ENCODE assay signal across 11 mouse cellular contexts in genomic region chr4:9026841-9027240, GRCm38 (mm10).
A peak's percentile ranks its signal among the peaks of the same experiment; 100 is the strongest.
DNase-seq lines count a peak whose midpoint lies in the region; ATAC-seq and TF ChIP-seq lines count a peak whose summit lies in the region.
"Had no signal": no experiment of that assay in that cellular context is flagged by ENCODE, and none has a peak within 500 bp of the region (broad histone marks: within the 10 kb centered on the region; RNA-seq: fewer than 3 reads in every experiment).

No protein-coding gene starts in this region.

- no peak overlapping the region for H3K9ac ChIP-seq in embryonic facial prominence, embryonic 14.5 days (ENCODE audit: low read depth, low read length)
- no peak overlapping the region for H3K9ac ChIP-seq in liver, postnatal 0 days (replicated peaks)
- H3K9ac ChIP-seq: stomach, embryonic 15.5 days had no signal

- no peaks in the 10 kb centered on the region for H3K36me3 ChIP-seq in embryonic facial prominence, embryonic 14.5 days (ENCODE audit: control insufficient read depth, insufficient read depth, low read length)
- no peaks in the 10 kb centered on the region for H3K36me3 ChIP-seq in embryonic facial prominence, embryonic 10.5 days (replicated peaks)
- no peaks in the 10 kb centered on the region for H3K36me3 ChIP-seq in liver, postnatal 0 days (replicated peaks; ENCODE audit: insufficient read depth, low read length)
- H3K36me3 ChIP-seq: stomach, embryonic 15.5 days had no signal

- no peak for ATAC-seq in embryonic facial prominence, embryonic 14.5 days (ENCODE audit: low read depth)
- ATAC-seq in liver, postnatal 0 days: no peak
- ATAC-seq: inflammation-experienced regulatory T-cells, adult 6 months had no signal

- no peak for TF ChIP-seq CTCF in liver, postnatal 0 days (IDR thresholded peaks at IDR 0.05; ENCODE audit: low read depth)

- 73% methylated on average over 16 of the region's 16 CpGs for WGBS in embryonic facial prominence, embryonic 14.5 days
- WGBS in embryonic facial prominence, embryonic 10.5 days: 82% methylated on average over 16 of the region's 16 CpGs
- WGBS in liver, postnatal 0 days (ENCODE audit: insufficient replicate concordance): 66% methylated on average over 16 of the region's 16 CpGs

- H3K4me2 ChIP-seq in embryonic facial prominence, embryonic 14.5 days (ENCODE audit: low read depth, low read length): no peak overlapping the region
- H3K4me2 ChIP-seq in liver, postnatal 0 days (ENCODE audit: low read depth, low read length): no peak overlapping the region

- TF ChIP-seq EP300 in liver, postnatal 0 days (IDR thresholded peaks at IDR 0.05; ENCODE audit: low read depth): no peak

- H3K27ac ChIP-seq in embryonic facial prominence, embryonic 14.5 days (replicated peaks; ENCODE audit: low read depth, low read length): no peak overlapping the region
- H3K27ac ChIP-seq in embryonic facial prominence, embryonic 10.5 days (replicated peaks): no peak overlapping the region
- H3K27ac ChIP-seq in liver, postnatal 0 days (ENCODE audit: low read depth): no peak overlapping the region
- H3K27ac ChIP-seq: stomach, embryonic 15.5 days had no signal

- H3K9me3 ChIP-seq in embryonic facial prominence, embryonic 14.5 days (ENCODE audit: control insufficient read depth, low read length): no peaks in the 10 kb centered on the region
- no peaks in the 10 kb centered on the region for H3K9me3 ChIP-seq in embryonic facial prominence, embryonic 10.5 days
- H3K9me3 ChIP-seq in liver, postnatal 0 days (ENCODE audit: low read length): no peaks in the 10 kb centered on the region
- H3K9me3 ChIP-seq: stomach, embryonic 15.5 days had no signal

- no peaks in the 10 kb centered on the region; the same call in 1 of the 2 replicates for H3K27me3 ChIP-seq in embryonic facial prominence, embryonic 14.5 days (replicated peaks; ENCODE audit: control insufficient read depth, insufficient read depth, low read length)
- no peaks in the 10 kb centered on the region for H3K27me3 ChIP-seq in embryonic facial prominence, embryonic 10.5 days (replicated peaks; ENCODE audit: low read depth, poor library complexity, severe bottlenecking)
- no peaks in the 10 kb centered on the region for H3K27me3 ChIP-seq in liver, postnatal 0 days (ENCODE audit: insufficient read depth, low read length)
- H3K27me3 ChIP-seq: stomach, embryonic 15.5 days had no signal

- H3K4me1 ChIP-seq in embryonic facial prominence, embryonic 14.5 days (ENCODE audit: control insufficient read depth, insufficient read depth, low read length): peaks cover 7% of the 10 kb centered on the region; the same call in 1 of the 2 replicates
- peaks cover 47% of the 10 kb centered on the region for H3K4me1 ChIP-seq in embryonic facial prominence, embryonic 10.5 days
- H3K4me1 ChIP-seq in liver, postnatal 0 days (ENCODE audit: insufficient read depth): peaks cover 6% of the 10 kb centered on the region; the same call in 1 of the 2 replicates

- no peak overlapping the region for H3K4me3 ChIP-seq in embryonic facial prominence, embryonic 14.5 days (ENCODE audit: low read depth, low read length)
- no peak overlapping the region for H3K4me3 ChIP-seq in embryonic facial prominence, embryonic 10.5 days
- H3K4me3 ChIP-seq in liver, postnatal 0 days (ENCODE audit: low read depth, low read length): no peak overlapping the region
- H3K4me3 ChIP-seq: stomach, embryonic 15.5 days had no signal

- DNase-seq in embryonic facial prominence, embryonic 14.5 days (ENCODE audit: low spot score): peak; percentile 31
- no peak for DNase-seq in embryonic facial prominence, embryonic 10.5 days (ENCODE audit: low spot score)
- peak; percentile 15 for DNase-seq in layer of hippocampus, adult 11-12 months (ENCODE audit: low spot score)
- DNase-seq in layer of hippocampus, adult 9-10 months (ENCODE audit: low spot score): no peak
- peak; percentile 53 to 79 for DNase-seq in cerebellum, postnatal 14 days
- DNase-seq in layer of hippocampus, postnatal 36 days: peak; percentile 29 to 35
- no peak for DNase-seq in liver, postnatal 0 days
- no peak for DNase-seq in right cerebral cortex, postnatal 14 days
- DNase-seq: lung, adult 18-20 months had no signal

Comparison
In these comparisons a context has a peak if more than half of its experiments do, and no peak if none do; other contexts are left out.
1. DNase-seq: peak in embryonic facial prominence, embryonic 14.5 days (single experiment), layer of hippocampus, adult 11-12 months (single experiment), cerebellum, postnatal 14 days (2 of 2) and layer of hippocampus, postnatal 36 days (2 of 2); none in embryonic facial prominence, embryonic 10.5 days (single experiment), layer of hippocampus, adult 9-10 months (single experiment), liver, postnatal 0 days (single experiment) and right cerebral cortex, postnatal 14 days (single experiment).